Mouse (Mus musculus): ENCODE results near the gene 4930555G01Rik. TPM values are rescaled to one million over a fixed set of nuclear protein-coding genes. Genes with fewer than 3 reads are reported as not detected.
A peak's percentile ranks its signal among the peaks of the same experiment; 100 is the strongest.
"Not testable (repeated sequence)": the region's sequence is repeated elsewhere in the genome, so short reads cannot be mapped to it uniquely, and the experiment has no call there.

Gene 4930555G01Rik
- total RNA-seq (2021) = not detected
- long read RNA-seq, experiment 1 = 0 reads
- long read RNA-seq, experiment 2 = 0 reads

- DNase-seq (ENCODE audit: low spot score in 2 of 2) = not testable (repeated sequence)
Measured at GRCm38 (mm10) chr14:5050329-5050728, at the start of gene 4930555G01Rik. Gene 4930555G01Rik (plus strand): TSS chr14:5050629.

GRCm38 (mm10) chr14:5015591-5015990, 34.8 kb upstream of the 4930555G01Rik start, which contains the start of gene Gm3298:
Gene Gm3298 (plus strand): TSS chr14:5015891.
- not testable (repeated sequence) for DNase-seq (ENCODE audit: low spot score in 2 of 2)

- peak in 1 of 2 experiments; percentile 1 for DNase-seq (ENCODE audit: low spot score in 2 of 2)
Measured at GRCm38 (mm10) chr14:5070611-5071490, 20.4 kb downstream of the 4930555G01Rik start, which contains the start of gene Gm8281. Gene Gm8281 (plus strand): TSS chr14:5071040.

Other genes with a start within 250 kb of the 4930555G01Rik start
- not detected for gene Gm3269, start 212.5 kb upstream of the 4930555G01Rik start, total RNA-seq (2021)
- 1 to 10 TPM in 1 of 2 experiments, not detected in 1; 2.1 TPM for gene Gm3264, start 195.1 kb upstream of the 4930555G01Rik start, total RNA-seq (2021)
- not detected for gene Gm3278, start 158.2 kb upstream of the 4930555G01Rik start, total RNA-seq (2021)
- not detected for gene Gm8297, start 66.7 kb upstream of the 4930555G01Rik start, total RNA-seq (2021)
- gene Gm3298, start 34.7 kb upstream of the 4930555G01Rik start, total RNA-seq (2021) = not detected
- gene Gm8281, start 20.4 kb downstream of the 4930555G01Rik start, total RNA-seq (2021) = under 1 TPM; 0.26 to 0.95 TPM
- gene Gm8279, start 80.9 kb downstream of the 4930555G01Rik start, total RNA-seq (2021) = not detected
- gene Gm3317, start 113.9 kb downstream of the 4930555G01Rik start, total RNA-seq (2021) = not detected
- gene Gm8271, start 135.2 kb downstream of the 4930555G01Rik start, total RNA-seq (2021) = not detected
- gene Gm3526, start 210.0 kb downstream of the 4930555G01Rik start, total RNA-seq (2021) = not detected

Data from left cerebral cortex, adult 18-20 months (tissue).